Mouse (Mus musculus): ENCODE results near the gene Reg4.

- no peak for TF ChIP-seq CTCF (IDR thresholded peaks at IDR 0.05; ENCODE audit: borderline replicate concordance, control insufficient read depth, extremely low read depth, insufficient read depth, low read length, poor library complexity)
- TF ChIP-seq POLR2A (IDR thresholded peaks at IDR 0.05; ENCODE audit: control insufficient read depth, extremely low read depth, insufficient read depth, low read length, poor library complexity) = no peak
These were observed 15.3 kb downstream of the Reg4 start for GRCm38 (mm10) chr3:98237240-98237639.

Measured in thymus, adult 2 months (tissue).